Mouse (Mus musculus) cerebellum, adult 8-10 months (tissue): ENCODE results near the gene Ttf2.

Experiments
- DNase-seq: peaks from one replicate; pipeline ENCODE4 v3.0.0; 2022

Gene Ttf2

DNA sequence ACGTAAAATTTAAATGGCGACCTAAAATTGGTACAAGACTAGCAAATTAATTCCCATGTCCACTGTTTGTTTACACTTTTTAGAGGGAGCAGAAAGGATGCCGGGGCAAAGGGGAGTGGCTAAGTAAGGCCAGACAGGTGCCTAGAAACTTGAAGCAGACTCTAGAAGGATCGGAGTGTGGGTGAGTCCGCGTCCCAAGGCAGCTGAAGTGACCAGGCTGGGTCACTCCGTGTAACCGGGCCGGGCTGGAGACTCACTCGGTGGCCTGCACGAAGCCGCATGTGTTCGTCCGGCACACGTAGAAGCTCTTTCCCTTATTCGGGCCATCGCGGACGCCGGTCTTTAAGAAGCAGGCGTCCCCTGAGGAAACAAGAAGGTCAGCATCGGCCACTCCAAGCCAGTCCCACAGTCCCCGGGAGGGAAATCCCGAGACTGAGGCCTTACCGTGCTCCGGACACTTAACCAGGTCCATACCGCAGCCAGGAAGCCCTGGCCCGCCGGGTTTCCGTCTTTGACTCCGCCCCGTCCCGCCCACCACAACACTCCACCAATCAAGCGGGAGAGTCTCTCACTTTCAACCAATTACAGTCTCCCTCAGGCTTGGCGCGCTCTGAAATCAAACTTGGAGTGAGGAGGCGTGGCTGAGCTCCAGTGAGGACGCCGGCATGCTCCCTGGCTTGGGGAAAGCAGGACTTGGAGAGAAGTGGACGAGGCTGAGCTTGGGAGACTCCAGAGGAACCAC lies at the start of gene Ttf2:
Gene Ttf2, minus strand, starts transcription at position 488 of the 742 bp plus-strand sequence.
- peak; percentile 89 for DNase-seq

DNA sequence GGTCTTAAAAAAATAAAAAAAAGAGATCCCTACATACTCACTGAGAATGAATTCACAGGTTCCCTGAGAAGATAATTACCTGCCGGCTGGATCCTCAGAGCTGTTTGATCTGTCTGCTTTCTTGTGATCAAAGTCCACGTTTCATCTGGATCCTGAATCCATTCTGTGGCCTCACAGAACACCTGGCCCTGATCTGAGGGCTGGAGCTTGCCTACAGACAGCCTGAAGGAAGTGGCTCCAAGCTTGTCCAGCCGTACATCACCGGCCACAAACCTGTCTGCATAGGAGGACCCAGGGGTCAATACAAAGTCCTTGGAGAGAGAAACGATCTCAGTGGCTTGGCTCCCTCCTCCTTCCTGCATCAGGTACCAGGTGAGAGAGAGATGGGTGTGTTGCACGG lies 49.0 kb upstream of the Ttf2 start:
- DNase-seq: no peak

DNA sequence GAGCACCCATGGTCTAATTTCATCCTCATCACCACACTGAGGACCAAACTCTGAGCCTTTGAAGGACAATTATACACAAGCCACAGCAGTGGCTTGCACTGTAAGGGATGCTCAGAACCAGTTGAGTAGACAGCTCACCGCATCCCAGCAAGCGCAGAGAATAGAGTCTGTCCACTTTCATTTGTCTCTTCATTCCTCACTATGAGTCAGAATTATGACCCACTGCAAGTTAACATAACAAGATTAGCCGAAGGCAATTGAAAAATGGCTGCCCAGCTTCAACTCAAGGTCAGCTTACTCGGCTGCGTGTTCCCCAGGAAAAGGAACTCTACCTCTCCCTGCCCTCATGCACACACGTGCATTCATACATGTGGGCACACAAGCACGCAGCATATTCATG lies 46.6 kb upstream of the Ttf2 start:
- DNase-seq: no peak

DNA sequence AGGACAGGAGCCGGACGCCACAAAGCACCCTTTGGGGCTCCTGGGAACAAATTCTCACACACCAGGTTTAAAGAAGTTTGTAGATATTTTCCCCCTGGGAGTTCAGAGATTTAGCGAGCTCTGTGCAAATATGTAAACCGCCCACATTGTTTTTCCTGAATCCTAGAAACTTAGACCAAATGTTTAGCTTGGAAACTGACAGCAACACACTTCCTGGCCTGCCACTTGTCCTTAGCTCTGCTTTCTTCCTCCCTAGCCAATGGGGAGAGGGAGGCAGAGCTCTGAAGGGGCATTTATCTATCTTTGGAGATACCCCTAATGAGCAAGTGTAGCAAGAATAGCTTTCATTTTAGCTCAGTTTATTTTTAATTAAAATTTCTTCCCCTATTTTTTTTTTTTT lies 45.8 kb upstream of the Ttf2 start:
- no peak for DNase-seq

DNA sequence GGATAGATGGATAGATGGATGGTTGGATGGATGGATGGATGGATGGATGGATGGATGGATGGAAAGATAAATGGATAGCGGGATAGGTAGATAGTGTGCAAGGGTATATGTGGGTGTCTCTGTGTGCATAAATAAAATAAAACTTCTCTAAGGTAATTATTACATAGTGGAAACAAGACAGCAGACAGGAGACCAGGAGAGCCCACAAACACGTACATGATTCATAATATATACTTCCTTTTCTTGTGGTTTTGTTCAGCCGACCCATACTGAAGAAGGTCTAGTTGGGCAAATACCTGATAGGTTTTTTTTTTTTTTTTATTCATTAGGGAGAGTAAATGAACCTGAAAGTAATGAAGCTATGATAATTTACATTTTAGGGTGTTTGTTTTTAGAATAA lies 44.1 kb upstream of the Ttf2 start:
- DNase-seq: no peak

GRCm38 (mm10) chr3:101013005-101013404 lies 43.5 kb upstream of the Ttf2 start:
- no peak for DNase-seq

DNA sequence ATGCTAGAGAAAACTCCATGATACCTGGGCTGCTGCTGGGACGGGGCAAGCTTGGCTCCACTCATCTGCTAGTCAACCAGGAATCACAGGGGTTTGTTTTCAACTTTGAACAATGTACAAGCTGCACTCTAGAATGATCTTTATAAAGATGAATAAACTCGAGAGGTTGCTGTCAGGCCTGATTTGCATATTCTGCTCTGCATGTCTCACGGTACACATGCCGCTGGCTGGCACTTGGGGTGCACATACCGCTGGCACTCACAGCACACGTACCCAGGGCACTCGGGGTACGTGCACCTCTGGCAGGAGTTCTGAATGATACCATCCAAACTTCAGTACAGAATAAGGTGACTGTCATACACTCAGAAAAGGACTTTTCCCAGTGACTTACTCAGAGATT lies 43.1 kb upstream of the Ttf2 start:
- no peak for DNase-seq

DNA sequence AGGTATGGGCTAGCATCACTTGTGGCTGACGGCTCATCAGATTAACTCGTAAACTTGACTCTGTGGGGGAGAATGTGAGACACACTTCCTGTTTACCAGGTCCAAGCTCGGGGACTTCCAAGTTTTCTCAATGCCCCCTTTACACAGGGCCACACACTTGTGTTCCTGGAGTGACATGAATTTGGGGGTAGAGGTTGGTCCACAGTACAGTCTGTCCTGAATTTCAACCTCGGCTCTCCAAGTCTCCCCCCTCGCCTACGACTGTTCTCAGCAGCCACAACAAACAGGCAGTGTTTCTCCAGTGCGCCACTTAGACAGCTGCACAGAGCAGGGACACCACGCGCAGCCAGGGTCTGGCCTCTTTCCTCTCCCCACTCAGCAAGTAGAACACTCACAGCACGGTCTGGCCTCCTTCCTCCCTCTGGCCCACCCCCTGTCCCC lies 42.7 kb upstream of the Ttf2 start:
- DNase-seq: no peak

GRCm38 (mm10) chr3:101011203-101011600 lies 41.7 kb upstream of the Ttf2 start:
- no peak for DNase-seq

GRCm38 (mm10) chr3:101010589-101011202 lies 41.2 kb upstream of the Ttf2 start:
- no peak for DNase-seq

DNA sequence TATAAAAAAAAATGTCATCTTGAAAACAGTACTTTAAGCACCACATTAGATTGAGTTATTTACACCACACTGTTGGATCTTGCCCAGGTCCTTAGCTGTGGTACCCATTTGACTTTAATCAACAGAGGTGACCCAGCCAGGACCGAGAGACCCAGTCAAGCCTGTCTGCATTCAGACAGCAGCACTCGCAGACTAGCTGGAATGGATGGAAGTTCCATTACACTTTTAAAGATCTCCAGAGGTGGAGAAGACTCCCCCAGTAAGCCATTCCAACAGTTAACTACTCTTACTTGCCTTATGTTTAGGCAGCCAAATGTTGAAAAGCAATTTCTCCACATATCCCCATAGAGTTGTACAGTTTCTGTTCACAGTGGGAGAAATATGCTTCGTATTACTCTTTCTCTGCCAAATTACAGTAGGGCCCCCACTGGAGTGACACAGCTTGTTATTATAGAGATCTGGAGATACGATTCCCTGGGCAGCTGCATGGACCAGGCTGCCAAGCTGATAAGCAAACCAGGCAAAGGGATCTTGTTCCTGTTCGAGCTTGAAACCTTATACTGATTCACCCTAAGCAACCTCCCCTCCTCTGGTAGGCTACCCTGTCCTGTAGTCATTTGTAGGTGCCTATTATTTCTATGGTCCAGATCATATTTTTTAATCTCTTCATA lies 37.8 kb upstream of the Ttf2 start:
- no peak for DNase-seq

DNA sequence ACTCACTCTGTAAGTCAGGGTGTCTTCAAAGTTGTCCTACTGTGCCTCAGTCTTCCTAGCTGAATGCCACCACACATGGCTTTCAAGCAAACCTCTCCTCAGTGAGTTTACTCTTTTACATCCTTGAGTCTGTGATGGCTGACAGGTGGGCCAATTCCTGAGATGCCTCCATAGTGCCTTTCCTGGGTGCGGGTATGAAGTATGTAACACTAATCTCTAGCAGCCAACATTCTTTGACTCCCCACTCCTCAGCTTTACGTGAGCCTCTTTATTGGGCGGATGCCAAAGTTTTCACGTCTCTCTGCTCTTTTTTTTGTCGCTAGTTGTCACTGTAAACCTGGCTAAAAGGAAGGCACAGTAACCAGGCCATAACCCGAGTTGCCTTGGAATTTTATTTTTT lies 35.9 kb upstream of the Ttf2 start:
- no peak for DNase-seq

- DNase-seq: no peak
These were observed 34.3 kb upstream of the Ttf2 start for GRCm38 (mm10) chr3:101003575-101004356.

DNA sequence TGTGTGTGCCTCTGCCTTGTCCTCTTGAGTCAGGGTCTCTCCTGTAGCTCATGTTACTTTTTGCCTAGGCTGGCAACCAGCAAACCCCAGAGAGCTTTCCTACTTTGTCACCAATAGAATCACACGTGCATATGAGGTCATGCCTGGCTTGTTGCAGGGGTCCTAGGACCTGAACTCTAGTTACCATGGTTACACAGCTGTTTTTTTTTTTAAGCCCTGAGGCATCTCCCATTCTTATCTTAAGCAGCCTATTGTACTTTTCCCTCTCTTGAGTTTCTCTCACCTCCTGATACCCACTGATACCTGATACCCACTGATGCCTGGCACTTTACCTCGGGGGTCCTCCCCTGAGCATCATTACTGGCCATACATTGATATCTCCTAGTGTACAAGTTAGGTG lies 30.3 kb upstream of the Ttf2 start:
- DNase-seq: no peak

DNA sequence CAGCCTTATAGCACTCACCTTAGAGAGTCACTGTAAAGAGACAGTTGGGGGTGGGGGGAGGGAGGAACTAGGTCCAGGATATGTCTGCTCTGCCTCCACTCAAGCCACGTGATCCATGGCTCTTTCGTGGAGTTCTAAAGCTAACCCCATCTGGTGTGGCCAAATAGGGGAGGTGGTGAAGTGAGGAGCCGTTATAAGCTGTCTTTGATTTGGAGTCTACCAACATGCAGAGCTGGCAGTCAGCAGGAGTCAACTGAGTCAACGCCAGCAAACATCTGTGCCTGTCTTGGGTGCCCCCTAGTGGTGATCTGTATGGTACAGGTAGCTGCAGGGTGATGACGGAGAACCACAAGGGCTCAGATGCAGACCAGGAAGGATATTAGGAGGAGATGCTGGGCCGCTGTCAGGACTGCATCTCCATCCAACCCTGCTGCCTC lies 29.5 kb upstream of the Ttf2 start:
- peak; percentile 34 for DNase-seq

GRCm38 (mm10) chr3:100997785-100998570 lies 28.5 kb upstream of the Ttf2 start:
- no peak for DNase-seq

GRCm38 (mm10) chr3:100994252-100994651 lies 24.8 kb upstream of the Ttf2 start:
- DNase-seq: no peak

DNA sequence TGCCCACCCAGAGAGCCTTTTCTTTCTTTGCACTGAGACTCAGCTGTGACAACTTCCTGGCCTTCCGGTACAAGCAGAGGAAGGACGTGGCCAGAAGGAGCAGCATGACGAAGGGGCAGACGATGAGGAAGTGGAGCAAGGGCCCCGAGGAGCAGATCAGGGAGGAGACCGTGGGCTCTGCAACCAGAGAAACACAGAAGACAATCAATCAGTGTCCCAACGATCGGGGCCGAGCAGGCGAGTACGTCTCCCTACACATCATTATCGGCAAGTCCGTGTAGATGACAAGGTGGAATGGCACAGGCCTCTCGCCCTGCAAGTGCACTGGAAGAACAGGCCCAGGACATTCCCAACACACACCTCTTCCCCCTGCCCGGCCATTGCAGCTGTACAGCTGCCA lies 24.3 kb upstream of the Ttf2 start:
- DNase-seq: no peak

DNA sequence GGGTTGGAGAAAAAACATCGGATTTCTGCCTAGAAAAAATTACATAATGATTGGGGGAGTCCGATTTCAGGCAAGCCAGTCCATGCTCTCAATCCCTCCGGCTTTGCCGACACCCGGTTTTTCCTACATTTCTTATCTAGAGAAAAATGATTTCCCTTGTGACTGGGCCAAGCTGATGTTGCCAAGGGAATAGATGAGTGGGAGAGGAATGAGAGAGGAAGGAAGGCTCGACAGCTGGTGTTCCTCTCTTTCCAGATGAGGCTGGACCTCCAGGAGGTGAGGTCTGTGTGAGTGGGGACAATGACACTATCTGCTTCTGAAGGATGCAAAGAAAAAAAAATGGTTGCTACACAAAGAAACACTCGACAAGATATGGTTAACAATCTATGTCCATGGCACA lies 23.7 kb upstream of the Ttf2 start:
- DNase-seq: no peak

DNA sequence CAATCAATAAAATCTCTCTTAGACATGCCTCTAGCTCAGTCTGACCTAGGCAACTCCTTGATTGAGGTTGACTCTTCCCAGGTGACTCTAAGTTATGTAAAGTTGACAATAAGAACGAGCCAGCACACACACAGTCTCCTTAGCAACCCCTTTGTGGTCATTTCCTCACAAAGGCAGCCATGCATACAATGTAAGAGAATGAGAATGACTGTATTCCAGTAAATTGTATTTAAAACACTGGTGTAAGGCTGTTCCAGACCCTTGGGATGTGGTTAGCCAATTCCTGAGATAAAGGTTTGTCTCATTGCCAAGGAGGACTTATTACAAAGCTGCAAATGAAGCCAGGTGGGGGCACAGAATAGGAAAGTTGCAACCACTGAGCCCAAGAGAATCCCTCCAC lies 20.8 kb upstream of the Ttf2 start:
- no peak for DNase-seq

- no peak for DNase-seq
These were observed 20.0 kb upstream of the Ttf2 start for GRCm38 (mm10) chr3:100989417-100989816.

DNA sequence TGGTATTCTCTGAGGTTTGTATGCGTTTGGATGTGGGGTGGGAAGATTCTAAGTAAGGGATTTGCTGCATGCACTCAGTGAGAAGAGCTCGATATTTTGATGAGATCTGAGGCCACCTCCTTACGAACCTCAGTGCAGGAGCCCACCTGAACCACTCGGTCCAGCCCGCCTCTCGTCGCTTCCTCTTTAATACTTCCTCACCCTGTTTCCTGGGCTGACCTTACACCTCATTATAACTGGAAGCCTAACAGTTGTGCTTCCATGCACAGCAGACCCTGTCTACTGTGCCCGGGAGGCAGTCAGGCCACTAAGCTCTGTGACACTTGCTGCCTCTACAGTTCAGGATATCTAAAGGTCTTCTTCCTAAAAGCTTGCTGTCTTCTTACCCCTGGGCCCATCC lies 9.8 kb upstream of the Ttf2 start:
- no peak for DNase-seq

- DNase-seq: peak; percentile 10
These were observed 4.4 kb upstream of the Ttf2 start for GRCm38 (mm10) chr3:100973906-100974305.
